In genomic region chr13:95278426-95279025, GRCm38 (mm10) we compare ENCODE assay signal across 20 mouse cellular contexts. TPM values are rescaled to one million over a fixed set of nuclear protein-coding genes. Genes with fewer than 3 reads are reported as not detected.
DNase-seq lines count a peak whose midpoint lies in the region; TF ChIP-seq lines count a peak whose summit lies in the region.
"Had no signal": no experiment of that assay in that cellular context is flagged by ENCODE, and none has a peak within 500 bp of the region (broad histone marks: within the 10 kb centered on the region; RNA-seq: fewer than 3 reads in every experiment).

No protein-coding gene starts in this region.

- H3K79me2 ChIP-seq in liver, adult 2 months (ENCODE audit: control insufficient read depth, insufficient read depth, low read length), result no peaks in the 10 kb centered on the region

- no peaks in the 10 kb centered on the region for H3K36me3 ChIP-seq in liver, adult 2 months (ENCODE audit: control insufficient read depth, insufficient read depth, low read length)
- H3K36me3 ChIP-seq: embryonic facial prominence, embryonic 12.5 days; heart, embryonic 12.5 days; hindbrain, embryonic 10.5 days; intestine, embryonic 15.5 days had no signal

- no peak for TF ChIP-seq CTCF in liver, adult 2 months (IDR thresholded peaks at IDR 0.05; ENCODE audit: low read depth, low read length)

- TF ChIP-seq POLR2A in liver, adult 2 months (IDR thresholded peaks at IDR 0.05; ENCODE audit: extremely low read depth, insufficient read depth, low read length), result no peak

- WGBS in liver, adult 2 months, result 57% methylated on average over 4 of the region's 4 CpGs

- no peak overlapping the region for H3K4me3 ChIP-seq in liver, adult 2 months (ENCODE audit: insufficient read depth, low read depth, low read length)
- H3K4me3 ChIP-seq: embryonic facial prominence, embryonic 12.5 days; forebrain, embryonic 13.5 days; heart, embryonic 12.5 days; hindbrain, embryonic 10.5 days; intestine, embryonic 15.5 days had no signal

- H3K9ac ChIP-seq in liver, adult 2 months (ENCODE audit: low read depth, low read length), result no peak overlapping the region
- H3K9ac ChIP-seq: embryonic facial prominence, embryonic 12.5 days; forebrain, embryonic 13.5 days; heart, embryonic 12.5 days; hindbrain, embryonic 14.5 days; intestine, embryonic 15.5 days had no signal

- no peak overlapping the region for H3K27ac ChIP-seq in liver, adult 2 months (replicated peaks; ENCODE audit: insufficient read depth, low read depth, low read length)
- H3K27ac ChIP-seq: embryonic facial prominence, embryonic 12.5 days; forebrain, embryonic 13.5 days; hindbrain, embryonic 10.5 days; hindbrain, embryonic 14.5 days; intestine, embryonic 15.5 days had no signal

- no peaks in the 10 kb centered on the region; the same call in 1 of the 2 replicates for H3K4me1 ChIP-seq in liver, adult 2 months (ENCODE audit: control insufficient read depth, insufficient read depth, low read length)

- peak; percentile 47 for DNase-seq in adrenal gland, adult 2 months
- DNase-seq in adrenal gland, postnatal 25 days, result no peak
- DNase-seq in liver, adult 2 months (ENCODE audit: extremely low read depth, low read depth, low spot score), result peak; percentile 6
- no peak for DNase-seq in liver
- peak; percentile 56 for DNase-seq in adrenal gland, postnatal 14 days
- DNase-seq in kidney, adult 11 months, result no peak
- DNase-seq in kidney, adult 8-10 months, result no peak
- DNase-seq: cerebellum, adult 11 months; cerebellum, adult 8-10 months; cerebellum, postnatal 14 days; embryo, embryonic 11 days; gastrocnemius, postnatal 10 days; kidney, adult 2 months had no signal

- H3K27me3 ChIP-seq in liver, adult 2 months (ENCODE audit: control insufficient read depth, insufficient read depth, low read length), result no peaks in the 10 kb centered on the region
- H3K27me3 ChIP-seq: embryonic facial prominence, embryonic 12.5 days; forebrain, embryonic 13.5 days; heart, embryonic 12.5 days; intestine, embryonic 15.5 days had no signal

RNA-seq across cellular contexts. Expression of gene Pde8b, which starts 28.4 kb away (rescaled TPM):
- total RNA-seq in adrenal gland, adult 2 months (2021), result 100 to 1,000 TPM in 1 of 2 experiments, 10 to 100 TPM in 1; 64.8 to 181 TPM
- 162 and 173 TPM in 2 replicates for polyA plus RNA-seq in adrenal gland, adult 2 months (2012; rRNA removed)
- 122 and 142 TPM in 2 replicates for total RNA-seq in adrenal gland, postnatal 25 days (2021)
- 1.4 and 3.7 TPM in 2 replicates for total RNA-seq in liver, adult 2 months (2014; rRNA removed)
- polyA plus RNA-seq in liver, adult 2 months (2012; rRNA removed), result 0.50 and 1.5 TPM in 2 replicates
- total RNA-seq in adrenal gland, postnatal 14 days (2021), result 84.2 and 85.7 TPM in 2 replicates

RNA-seq across cellular contexts. Expression of gene Zbed3, which starts 44.9 kb away (rescaled TPM):
- 10 to 100 TPM; 21.6 to 30.8 TPM for total RNA-seq in adrenal gland, adult 2 months (2021)
- polyA plus RNA-seq in adrenal gland, adult 2 months (2012; rRNA removed), result 45.4 and 49.2 TPM in 2 replicates
- 32.9 and 38.5 TPM in 2 replicates for total RNA-seq in adrenal gland, postnatal 25 days (2021)
- total RNA-seq in liver, adult 2 months (2014; rRNA removed), result 1.1 and 1.9 TPM in 2 replicates
- polyA plus RNA-seq in liver, adult 2 months (2012; rRNA removed), result 4.4 and 5.4 TPM in 2 replicates
- 29.6 and 32.8 TPM in 2 replicates for total RNA-seq in adrenal gland, postnatal 14 days (2021)
- total RNA-seq: MEL had no signal

Comparison
In these comparisons a context has a peak if more than half of its experiments do, and no peak if none do; other contexts are left out.
1. DNase-seq: peak in adrenal gland, adult 2 months (single experiment), liver, adult 2 months (single experiment) and adrenal gland, postnatal 14 days (single experiment); none in adrenal gland, postnatal 25 days (single experiment), liver (single experiment), kidney, adult 11 months (single experiment) and kidney, adult 8-10 months (0 of 2).
2. RNA of gene Pde8b, which starts 28.4 kb away (total RNA-seq): 64.8 to 181 TPM in adrenal gland, adult 2 months, 122 to 142 TPM in adrenal gland, postnatal 25 days and 84.2 to 85.7 TPM in adrenal gland, postnatal 14 days; 1.4 to 3.7 TPM in liver, adult 2 months; every median in the first group is over 10 times any median in the second.